Mouse (Mus musculus): ENCODE measurements around the gene Prdx6b.

The Prdx6b gene

GRCm38 (mm10) chr2:80292172-80292571 is at the start of gene Prdx6b:
Prdx6b (plus strand) TSS chr2:80292472.
- DNase-seq (ENCODE audit: low spot score in 2 of 2): no peak

- no peak for DNase-seq (ENCODE audit: low spot score in 2 of 2)
Measured at GRCm38 (mm10) chr2:80247466-80247865, 44.8 kb upstream of the Prdx6b start.

GRCm38 (mm10) chr2:80247868-80248267 is 44.4 kb upstream of the Prdx6b start:
- no peak for DNase-seq (ENCODE audit: low spot score in 2 of 2)

- DNase-seq (ENCODE audit: low spot score in 2 of 2): no peak
Measured at GRCm38 (mm10) chr2:80259888-80260672, 32.2 kb upstream of the Prdx6b start.

- peak; percentile 67 to 87 for DNase-seq (ENCODE audit: low spot score in 2 of 2)
Measured at GRCm38 (mm10) chr2:80266894-80267293, 25.4 kb upstream of the Prdx6b start.

GRCm38 (mm10) chr2:80268053-80268452 is 24.2 kb upstream of the Prdx6b start:
- DNase-seq (ENCODE audit: low spot score in 2 of 2): peak in 1 of 2 experiments; percentile 14

GRCm38 (mm10) chr2:80271431-80271830 is 20.8 kb upstream of the Prdx6b start:
- DNase-seq (ENCODE audit: low spot score in 2 of 2): no peak

GRCm38 (mm10) chr2:80273038-80273437 is 19.2 kb upstream of the Prdx6b start:
- DNase-seq (ENCODE audit: low spot score in 2 of 2): no peak

- no peak for DNase-seq (ENCODE audit: low spot score in 2 of 2)
Measured at GRCm38 (mm10) chr2:80273763-80274162, 18.5 kb upstream of the Prdx6b start.

- DNase-seq (ENCODE audit: low spot score in 2 of 2): peak in 1 of 2 experiments; percentile 67
Measured at GRCm38 (mm10) chr2:80275136-80275535, 17.1 kb upstream of the Prdx6b start.

- no peak for DNase-seq (ENCODE audit: low spot score in 2 of 2)
Measured at GRCm38 (mm10) chr2:80282214-80282613, 10.1 kb upstream of the Prdx6b start.

GRCm38 (mm10) chr2:80286397-80286796 is 5.9 kb upstream of the Prdx6b start:
- no peak for DNase-seq (ENCODE audit: low spot score in 2 of 2)

- no peak for DNase-seq (ENCODE audit: low spot score in 2 of 2)
Measured at GRCm38 (mm10) chr2:80298334-80298733, 6.1 kb downstream of the Prdx6b start.

GRCm38 (mm10) chr2:80300806-80301205 is 8.5 kb downstream of the Prdx6b start:
- no peak for DNase-seq (ENCODE audit: low spot score in 2 of 2)

GRCm38 (mm10) chr2:80303957-80304356 is 11.7 kb downstream of the Prdx6b start:
- no peak for DNase-seq (ENCODE audit: low spot score in 2 of 2)

- no peak for DNase-seq (ENCODE audit: low spot score in 2 of 2)
Measured at GRCm38 (mm10) chr2:80307701-80308100, 15.4 kb downstream of the Prdx6b start.

- DNase-seq (ENCODE audit: low spot score in 2 of 2): no peak
Measured at GRCm38 (mm10) chr2:80309775-80310174, 17.5 kb downstream of the Prdx6b start.

- DNase-seq (ENCODE audit: low spot score in 2 of 2): no peak
Measured at GRCm38 (mm10) chr2:80310772-80311171, 18.5 kb downstream of the Prdx6b start.

GRCm38 (mm10) chr2:80311350-80311749 is 19.1 kb downstream of the Prdx6b start:
- no peak for DNase-seq (ENCODE audit: low spot score in 2 of 2)

- no peak for DNase-seq (ENCODE audit: low spot score in 2 of 2)
Measured at GRCm38 (mm10) chr2:80314201-80314600, 21.9 kb downstream of the Prdx6b start.

GRCm38 (mm10) chr2:80314854-80315241 is 22.6 kb downstream of the Prdx6b start:
- DNase-seq (ENCODE audit: low spot score in 2 of 2): no peak

GRCm38 (mm10) chr2:80315242-80316161 is 23.2 kb downstream of the Prdx6b start, which contains the start of gene Dnajc10:
Dnajc10 (plus strand) TSS chr2:80315466.
- DNase-seq (ENCODE audit: low spot score in 2 of 2): peak; percentile 91 to 92

- DNase-seq (ENCODE audit: low spot score in 2 of 2): no peak
Measured at GRCm38 (mm10) chr2:80322878-80323277, 30.6 kb downstream of the Prdx6b start.
